Mouse (Mus musculus) frontal cortex, postnatal 25 days (tissue): Measurements from ENCODE around the gene Dpm2.

Source experiments
- DNase-seq, 2 experiments: peaks; one replicate each; pipeline ENCODE4 v3.0.0; 2022; ENCODE audit warnings: low spot score in 2 of 2

The Dpm2 gene

DNA sequence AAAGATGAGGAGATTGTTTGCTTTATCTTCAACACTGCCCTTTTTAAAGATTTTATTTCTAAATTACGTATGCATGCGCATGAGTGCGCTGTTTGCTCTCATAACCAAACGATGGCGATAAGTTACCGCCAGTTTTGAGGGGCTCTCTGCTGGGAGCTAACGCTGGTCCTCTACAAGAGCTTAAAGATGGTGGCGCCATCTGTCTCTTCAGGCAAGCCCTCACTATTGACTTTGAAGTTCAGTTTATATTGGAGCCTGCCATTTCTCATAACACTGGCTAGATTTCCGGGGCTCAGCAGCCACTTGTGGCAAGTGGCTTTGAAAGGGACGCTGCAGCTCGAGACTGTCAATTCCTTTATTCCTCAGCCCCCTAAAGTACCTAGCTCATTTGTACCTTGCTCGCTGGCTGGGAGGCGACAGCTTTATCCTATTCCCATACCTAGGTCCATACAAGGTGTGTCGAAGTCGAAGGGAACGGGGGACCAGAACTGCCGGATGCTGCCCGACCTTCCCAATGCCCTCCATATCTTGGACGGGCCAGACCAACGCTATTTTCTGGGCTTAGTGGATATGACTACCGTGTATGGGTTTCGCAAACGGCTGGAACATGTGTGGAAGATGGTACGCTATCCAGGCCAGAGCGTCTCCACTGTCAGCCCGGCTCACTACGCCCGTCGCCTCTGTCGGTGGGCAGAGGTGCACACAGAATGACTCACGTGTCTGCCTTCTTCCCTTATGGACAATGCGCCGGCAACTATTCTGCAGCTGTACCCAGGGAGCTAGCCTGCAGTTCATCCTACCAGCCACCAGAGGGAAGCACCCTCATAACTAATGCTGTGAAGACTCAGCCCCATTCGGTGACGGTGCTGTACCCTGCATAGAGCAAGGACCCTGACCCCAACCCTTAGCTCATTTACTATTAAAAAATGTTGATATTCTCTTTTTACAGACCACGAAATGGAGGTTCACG, 12.5 kb downstream of the Dpm2 start:
- DNase-seq, result peak; percentile 67 to 80

DNA sequence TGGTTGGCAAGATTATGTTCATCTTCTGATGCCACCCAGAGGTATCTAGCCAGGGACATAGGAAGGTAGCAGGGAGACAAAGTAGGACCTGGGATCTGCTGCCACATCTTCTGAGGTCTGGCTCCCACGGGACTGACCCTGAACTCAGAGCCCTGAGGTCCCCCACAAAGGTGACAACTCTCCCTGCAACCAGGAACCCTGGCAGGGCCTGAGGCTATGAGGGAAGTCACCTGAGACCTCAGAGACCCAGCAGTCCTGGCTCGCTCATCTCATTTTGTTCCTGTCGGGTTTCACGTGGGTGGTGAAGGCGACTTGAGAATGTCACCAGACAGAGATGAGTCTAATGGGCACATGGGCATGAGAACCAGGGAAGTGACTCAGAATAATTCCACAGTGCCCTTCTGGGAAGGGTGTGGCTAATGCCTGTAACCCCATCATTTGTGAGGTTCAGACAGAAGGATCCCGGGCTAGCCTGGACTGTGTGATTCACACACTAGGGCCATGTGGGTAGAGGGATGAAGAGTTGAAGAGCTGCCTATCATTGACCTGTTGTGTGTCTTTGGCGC, 14.6 kb downstream of the Dpm2 start:
- no peak for DNase-seq

DNA sequence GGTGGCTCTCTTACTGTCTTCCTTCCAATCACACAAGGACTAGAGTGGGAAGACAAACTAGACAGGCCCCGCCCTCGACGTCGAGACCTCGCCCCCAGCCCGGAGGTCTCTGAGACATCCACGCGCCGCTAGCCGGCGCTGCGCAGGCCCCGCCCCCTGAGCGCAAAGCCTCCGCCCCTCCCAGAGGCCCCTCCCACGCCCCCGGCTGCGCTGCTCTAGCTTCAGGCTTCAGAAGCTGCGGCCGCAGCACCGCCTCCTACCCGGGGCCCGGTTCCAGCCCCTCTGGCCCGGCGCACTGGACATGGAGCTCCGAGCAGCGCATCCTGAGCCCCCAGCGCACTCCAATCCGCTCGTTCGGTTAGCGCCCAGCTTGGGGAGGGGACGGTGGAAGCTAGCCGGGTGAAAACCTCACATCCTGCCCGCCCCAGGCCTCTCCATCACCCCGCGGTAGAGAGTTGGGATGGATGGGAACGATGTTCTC, 16.3 kb downstream of the Dpm2 start, which contains the start of gene St6galnac4:
Gene St6galnac4, plus strand, starts transcription at position 225 of the 481 bp plus-strand sequence.
- DNase-seq, result peak; percentile 78

DNA sequence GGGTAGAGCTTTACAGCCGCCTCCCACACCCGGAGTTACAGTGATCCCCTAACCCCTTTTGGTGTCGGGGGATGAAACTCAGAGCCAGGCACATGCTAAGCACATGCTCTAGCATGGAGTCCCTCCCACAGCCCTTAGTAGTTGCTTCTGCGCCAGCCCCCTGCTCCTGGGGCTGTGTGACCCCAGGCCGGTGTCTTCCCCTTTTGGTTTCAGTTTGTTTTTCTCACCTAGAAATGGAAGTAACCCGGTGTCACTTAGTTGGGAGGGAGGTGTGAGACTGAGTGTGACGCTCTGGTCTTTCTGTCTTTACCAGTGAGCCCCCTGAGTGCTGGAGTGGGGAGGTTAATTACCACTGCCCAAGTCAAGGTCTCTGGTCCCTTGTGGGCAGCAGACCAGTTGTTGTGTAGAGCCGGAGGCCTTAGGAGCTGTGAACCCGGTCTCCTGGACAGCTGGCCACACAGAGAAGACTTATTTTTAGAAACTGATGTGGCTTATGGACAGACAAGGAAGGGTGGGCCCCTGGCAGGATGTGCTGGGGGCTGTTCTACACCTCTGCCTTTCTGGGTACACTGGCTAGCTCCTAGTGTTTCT, 17.2 kb downstream of the Dpm2 start:
- DNase-seq, result no peak

DNA sequence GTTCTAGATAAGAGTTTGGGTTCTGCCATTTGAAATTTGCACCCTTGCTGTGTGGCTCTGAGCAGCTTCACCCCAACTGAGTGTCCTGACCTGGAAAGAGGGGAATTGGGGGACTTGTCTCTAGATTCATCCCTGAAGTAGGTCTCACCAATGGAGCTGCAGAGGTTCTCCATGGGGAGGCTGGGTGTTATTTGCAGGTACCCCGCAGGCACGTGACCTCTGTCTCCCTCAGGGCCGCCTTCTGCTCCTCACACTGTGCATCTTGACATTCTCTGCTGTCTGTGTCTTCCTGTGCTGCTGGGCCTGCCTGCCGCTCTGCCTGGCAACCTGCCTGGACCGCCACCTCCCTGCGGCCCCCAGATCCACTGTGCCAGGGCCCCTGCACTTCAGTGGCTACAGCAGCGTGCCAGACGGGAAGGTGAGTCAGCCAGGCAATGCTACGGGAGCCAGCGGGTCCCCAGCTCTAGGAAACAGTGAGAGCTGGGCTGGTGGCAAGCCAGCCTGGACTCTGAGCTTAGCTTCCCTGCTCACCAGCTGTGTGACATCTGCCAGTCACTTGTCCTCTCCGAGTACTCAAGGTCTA, 18.6 kb downstream of the Dpm2 start:
- no peak for DNase-seq

DNA sequence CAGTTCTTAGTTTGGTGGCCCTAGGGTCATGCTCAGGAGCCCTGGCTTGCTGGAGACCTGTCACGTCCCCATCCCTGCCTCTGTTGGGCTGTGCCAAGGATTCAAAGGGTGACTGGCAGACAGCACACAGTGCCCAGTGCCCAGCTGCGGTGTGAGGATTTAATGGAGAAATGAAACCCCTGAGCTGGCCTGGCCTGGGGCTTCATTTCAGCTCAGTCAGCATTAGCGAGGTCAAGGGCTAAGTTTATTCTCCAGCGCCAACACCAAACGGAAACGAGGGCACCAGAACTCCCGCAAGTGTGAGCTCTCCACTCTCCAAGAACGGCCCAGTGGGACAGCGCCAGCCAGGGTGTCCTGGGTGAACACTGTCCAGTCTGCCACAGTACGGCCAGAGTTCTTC, 19.6 kb downstream of the Dpm2 start:
- no peak for DNase-seq

DNA sequence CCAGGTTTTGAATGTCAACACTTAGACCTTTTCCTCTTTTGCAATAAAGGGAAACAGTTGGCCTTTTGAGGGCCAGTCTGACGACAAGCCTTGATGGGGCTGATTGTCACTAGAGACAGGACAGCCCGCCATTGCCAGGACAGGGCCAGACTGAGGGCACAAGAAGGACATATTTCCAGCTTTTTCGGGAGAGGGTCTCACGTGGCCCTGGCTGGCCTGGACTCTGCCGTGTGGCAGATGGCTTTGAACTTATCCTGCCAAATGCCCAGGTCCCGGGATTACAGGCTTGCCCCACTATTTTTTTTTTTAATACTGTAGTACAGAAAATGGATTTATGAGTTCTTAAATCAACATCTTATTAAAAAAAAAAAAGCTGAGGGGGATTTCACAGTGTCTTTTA, 20.6 kb downstream of the Dpm2 start:
- no peak for DNase-seq

DNA sequence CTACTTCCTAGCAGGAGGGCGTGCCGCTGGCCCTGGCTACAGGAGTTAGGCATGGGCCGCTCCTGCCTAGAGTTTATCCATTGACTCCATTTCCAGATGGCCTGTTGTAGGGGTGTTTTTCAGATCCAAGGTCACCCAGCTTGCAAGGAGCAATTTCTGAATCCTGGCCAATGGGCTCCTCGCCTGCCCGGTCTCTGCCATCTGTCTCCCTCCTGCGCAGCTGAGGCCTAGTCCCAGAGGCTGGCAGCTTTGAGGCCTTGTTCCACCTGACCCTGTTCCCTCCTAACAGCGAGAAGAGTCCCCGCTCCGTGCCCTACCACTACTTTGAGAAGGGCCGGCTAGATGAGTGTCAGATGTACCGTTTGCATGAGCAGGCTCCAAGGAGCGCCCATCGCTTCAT, 26.1 kb downstream of the Dpm2 start:
- DNase-seq, result no peak

DNA sequence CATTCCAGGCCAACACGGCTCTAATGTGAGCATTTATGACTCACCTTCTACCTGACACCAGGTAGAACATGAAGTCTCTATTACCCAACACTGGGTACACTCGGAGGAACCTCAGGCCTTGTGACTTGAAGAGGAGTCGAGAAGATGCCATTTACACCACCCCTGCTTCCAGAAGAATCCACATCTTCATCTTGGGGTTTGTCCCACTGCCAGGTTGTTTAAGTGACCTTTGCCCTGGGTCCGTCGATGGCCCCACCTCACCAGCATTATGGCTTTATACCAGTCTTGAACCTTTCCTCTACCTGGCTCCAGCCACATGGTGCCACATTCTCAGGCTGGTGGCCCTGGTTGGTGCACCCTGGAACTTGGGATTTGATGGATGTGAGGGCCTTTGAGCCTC, 26.6 kb downstream of the Dpm2 start:
- no peak for DNase-seq

DNA sequence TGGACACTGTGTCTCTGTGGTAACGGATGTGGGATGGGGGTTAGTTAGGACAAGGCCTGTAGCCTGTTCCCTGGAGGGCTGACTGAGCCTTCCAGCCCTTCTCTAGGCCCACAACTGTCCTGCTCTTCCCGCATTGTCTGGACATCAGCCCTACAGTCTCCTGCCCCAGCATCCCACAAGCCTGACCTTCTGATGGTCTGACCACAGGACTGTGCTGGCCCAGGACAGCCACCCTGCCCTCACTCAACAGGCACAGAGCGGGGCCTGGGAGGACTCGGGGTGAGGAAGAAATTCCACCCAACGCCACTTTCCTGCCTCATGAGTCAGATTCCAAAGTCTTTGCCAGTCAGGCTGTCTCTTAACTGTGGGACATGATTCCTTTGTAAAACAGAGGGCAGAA, 27.0 kb downstream of the Dpm2 start:
- DNase-seq, result no peak

DNA sequence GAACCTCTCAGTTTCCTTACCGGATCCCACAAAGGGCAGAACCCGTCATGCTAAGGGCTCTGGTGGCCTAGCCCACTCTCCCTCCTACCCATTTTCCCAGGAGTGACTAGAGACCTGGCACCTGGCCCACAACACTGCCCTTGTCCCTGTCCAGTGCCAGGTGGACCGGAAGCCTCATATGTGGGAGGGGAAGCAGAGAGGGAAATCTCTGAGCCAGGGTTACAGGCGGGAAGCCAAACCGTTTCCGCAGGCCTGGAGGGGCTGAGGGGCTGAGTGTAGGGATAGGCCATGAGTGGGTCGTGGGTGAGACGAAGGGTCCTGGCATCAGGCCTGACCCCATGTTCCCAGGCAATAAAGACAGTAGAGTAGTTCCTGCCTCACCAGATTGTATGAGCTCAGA, 27.8 kb downstream of the Dpm2 start:
- DNase-seq, result no peak

DNA sequence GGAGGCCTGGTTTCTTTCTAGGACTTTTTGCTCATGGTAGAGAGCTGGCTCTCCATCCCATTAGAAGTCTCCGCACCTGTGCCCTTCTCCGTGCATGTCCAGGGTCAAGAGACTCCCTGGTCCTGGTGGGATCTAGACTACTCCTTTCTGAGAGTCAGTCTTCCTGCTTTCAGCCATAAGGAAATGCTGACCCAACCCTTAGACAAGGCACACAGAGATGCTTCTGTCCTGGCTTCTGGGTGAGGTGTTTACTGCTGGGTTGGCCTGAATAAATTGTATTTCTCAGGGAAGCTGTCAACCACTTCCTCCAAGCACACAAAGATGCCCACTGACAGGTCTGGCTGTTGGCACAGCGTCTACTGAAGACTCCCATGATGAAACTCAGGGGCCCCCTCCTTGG, 28.8 kb downstream of the Dpm2 start, which contains the start of gene St6galnac6:
Gene St6galnac6, plus strand, starts transcription at position 301 of the 400 bp plus-strand sequence.
- no peak for DNase-seq

DNA sequence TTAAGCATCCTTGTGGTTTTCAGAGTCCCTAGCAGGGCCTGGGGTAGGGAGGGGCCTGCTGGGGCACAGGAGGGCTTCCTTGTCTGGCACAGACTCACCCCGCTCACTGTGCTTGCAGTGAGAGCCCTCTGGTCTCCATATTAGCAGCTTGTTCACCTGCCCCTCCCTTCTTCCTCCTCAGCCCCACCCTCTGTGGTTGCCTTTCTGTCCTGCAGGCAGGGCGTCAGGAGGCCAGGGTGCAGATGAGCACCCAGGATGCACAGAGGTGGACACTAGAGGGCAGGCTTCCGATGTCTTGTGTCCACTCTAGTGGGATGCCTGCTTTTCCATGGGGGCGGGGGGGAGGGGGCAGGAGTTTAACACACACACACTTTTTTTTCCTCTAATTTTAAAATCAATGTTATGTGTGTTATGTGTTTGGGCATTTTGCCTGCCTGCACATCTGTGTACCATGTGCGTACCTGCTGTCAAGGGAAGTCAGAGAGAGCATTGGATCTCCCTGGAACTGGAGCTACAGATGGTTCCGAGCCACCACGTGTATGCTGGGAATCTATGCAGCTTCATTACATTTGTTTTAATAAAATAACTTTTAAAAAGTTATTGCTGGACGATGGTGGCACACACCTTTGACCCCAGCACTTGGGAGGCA, 30.9 kb downstream of the Dpm2 start:
- no peak for DNase-seq

DNA sequence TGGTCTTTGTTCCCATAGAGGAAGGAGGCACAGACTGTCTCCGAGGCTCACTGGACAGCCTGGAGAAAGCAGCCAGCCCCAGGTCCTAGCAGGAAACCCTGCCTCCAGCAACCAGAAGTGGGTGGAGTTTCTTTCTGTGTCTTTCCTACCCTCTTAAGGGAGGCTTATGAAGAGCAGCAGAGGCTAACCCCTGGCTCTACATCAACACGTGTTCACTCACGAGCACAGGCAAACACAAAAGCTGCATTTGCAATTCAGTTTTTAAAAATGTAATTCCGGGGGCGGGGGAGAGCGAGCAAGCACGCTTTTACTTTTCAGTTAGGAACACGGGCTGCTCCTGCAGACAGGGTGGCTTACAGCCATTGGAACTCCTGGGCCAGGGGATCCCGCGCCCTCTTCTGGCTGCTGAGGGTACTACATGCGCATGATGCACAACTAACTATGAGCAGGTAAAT, 32.0 kb downstream of the Dpm2 start:
- DNase-seq, result peak; percentile 87 to 95

DNA sequence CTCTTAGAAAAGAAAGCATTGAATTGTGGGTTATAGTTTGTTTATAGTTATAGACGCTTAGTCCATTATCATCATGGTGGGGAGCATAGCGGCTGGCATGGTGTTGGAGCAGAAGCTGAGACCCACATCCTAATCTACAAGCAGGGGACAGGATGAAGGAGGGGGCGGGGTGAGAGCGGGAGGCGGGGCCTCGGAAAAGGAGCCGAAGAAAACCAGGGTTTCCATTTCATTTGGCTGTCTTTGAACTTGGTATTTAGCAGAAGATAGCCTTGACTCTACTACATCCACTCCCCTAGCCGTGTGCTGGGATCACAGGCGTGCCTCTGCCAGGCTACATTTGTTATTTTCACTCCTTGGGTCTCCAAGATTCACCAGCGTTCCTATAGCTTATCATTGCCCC, 34.0 kb downstream of the Dpm2 start:
- DNase-seq, result no peak

DNA sequence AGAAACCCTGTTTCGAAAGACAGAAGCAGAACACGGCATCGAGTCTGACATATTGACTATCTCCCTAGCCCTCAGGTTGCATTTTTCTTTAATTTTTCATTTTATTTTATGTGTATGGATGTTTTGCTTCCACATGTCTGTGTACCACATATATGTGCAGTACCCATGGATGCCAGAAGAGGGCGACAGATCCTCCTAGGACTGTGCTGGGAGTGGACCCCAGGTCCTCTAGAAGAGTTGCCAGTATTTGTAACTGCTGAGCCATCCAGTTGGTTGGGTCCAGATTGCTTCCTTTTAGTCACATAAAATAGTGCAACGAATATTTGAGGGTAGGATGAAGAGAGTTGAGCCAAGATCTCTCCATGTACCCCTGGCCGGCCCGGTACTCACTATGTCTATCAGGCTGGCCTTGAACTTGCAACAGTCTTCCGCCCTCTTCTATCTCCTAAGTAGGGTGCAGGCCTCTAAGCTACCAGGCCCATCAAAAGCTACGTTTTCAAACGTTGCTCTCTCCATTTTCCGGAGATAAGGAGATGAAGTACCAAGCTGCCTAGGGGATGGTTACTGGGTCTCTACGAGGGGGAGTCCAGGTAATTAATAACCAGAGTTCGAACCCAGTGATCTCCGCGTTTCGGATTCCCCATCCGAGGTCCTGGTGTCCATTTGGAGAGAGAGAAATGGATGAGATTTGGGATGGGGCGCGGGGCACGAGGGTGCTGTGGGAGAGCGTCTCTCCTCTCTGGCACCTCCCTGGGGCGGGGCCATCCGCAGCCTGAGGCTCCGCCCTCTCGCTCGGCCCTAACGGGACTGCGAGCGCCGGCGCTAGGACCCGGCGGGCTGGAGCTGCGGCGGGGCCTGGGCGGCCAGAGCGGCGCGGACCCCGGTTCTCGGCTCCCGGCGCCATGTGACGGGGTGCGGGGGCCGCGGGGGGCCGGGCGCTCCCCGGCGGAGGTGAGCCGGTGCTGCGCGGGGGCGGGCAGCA, 35.8 kb downstream of the Dpm2 start:
- no peak for DNase-seq

DNA sequence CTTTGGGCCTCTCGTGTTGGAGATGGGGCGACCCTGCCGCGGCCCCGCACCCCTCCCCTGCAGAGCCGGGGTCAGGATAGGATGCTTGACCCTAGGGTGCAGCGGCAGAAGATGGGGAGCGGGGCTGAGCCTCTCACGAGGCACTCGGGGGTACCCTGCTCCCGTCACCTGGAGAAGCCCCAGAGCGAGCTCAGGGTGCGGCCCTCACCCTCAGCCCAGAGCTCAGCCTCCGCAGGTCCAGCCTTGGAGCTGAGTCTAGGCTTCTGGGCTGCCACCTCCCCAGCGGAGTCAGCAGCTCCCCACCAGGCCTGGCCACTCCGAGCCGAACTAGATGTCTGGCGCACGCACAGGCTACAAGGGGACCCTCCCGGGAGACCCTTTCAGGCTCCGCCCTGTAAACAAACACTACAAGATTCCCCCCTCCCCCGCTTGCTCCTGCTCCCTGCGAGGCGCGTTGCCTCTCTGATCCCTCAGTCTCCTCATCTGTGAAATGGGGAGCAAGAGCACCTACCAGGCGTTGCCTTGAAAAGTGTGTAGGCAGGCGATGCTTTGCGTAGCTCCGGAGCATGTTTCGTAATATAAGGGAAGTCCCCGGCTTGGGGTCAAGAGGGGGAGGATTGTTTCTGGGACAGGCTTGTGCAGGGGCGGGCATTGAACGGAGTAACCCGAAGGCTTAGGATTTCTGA, 36.7 kb downstream of the Dpm2 start:
- no peak for DNase-seq

DNA sequence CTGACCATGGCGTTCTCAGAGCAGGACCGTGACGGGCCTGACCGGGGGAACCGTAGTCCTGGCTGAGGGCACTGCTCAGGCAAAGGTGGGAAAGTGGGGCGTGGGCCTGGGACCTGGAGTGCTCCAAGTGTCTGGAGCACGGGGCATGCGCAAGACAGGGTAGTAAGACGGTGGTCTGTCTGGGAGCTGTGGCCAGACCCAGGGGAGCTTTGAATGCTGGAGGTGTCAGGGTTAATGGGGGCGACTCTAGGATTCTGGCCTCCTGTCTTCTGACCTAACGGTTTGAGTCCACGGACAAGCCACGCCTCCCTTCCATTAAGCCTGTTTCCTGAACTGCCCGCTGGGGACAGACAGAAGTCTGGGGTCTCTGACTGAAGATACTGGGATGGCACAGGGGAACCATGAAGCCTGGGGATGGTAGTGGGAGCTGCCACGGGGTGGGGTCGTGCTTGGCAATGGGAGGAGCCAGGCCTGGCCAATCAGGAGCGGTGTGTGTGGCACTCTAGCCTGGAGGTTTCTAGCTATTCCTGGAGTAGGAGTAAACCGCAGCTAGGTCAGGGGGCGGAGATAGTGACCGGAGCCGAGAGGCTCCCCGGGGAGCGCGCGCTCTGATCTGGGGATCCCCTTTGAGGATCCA, 37.6 kb downstream of the Dpm2 start:
- no peak for DNase-seq

DNA sequence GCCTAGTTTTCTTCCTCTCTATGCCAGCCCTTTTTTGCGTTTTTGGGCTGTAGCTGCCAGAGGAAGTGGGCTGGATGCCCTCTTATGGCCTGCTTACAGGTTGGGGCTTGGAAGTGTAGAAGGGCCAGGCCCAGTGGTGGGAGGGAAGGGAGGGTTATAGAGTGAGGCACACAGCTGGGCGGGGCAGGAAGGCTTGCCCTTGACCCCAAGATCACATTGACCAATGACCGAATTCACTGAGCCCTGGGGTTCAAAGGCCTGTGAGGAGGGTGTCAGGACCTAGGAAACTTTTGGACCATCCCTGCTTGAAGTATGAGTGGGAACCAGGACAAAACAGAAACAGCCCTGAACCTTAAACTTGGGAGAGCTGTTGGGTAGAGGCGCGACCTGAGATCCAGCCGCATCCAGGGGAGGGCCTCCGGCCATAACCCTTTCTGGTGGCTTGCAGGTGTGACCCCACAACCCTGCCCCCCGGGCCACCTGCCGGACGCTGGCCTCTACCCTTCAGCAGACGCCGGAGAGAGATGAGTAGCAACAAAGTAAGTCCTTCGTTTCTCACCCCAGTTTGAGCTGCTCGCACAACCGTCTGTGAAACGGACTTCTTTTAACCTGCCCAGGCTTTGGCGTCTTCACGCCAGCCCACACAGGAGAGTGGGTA, 38.2 kb downstream of the Dpm2 start:
- DNase-seq, result no peak
